Mouse (Mus musculus): ENCODE results near the gene Hist1h1e.
"Not testable (repeated sequence)": the region's sequence is repeated elsewhere in the genome, so short reads cannot be mapped to it uniquely, and the experiment has no call there.

- TF ChIP-seq CTCF (IDR thresholded peaks at IDR 0.05; ENCODE audit: control insufficient read depth, insufficient read depth, insufficient replicate concordance, low read depth, low read length); POLR2A (IDR thresholded peaks at IDR 0.05; ENCODE audit: control insufficient read depth, low read depth, low read length): not testable (repeated sequence)
Measured at GRCm38 (mm10) chr13:23573898-23574524, 48.3 kb downstream of the Hist1h1e start, which contains the start of the genes Hist1h2bf and Hist1h2ad.

All from testis, adult 2 months (tissue).